Mouse (Mus musculus) thymus, postnatal 36 days (tissue): ENCODE data around the gene Wdr70.

Source experiments
- DNase-seq, 2 experiments: peaks; one replicate each; pipeline ENCODE4 v3.0.0; 2022; ENCODE audit warnings: mixed read lengths in 2 of 2

Wdr70 gene

DNA sequence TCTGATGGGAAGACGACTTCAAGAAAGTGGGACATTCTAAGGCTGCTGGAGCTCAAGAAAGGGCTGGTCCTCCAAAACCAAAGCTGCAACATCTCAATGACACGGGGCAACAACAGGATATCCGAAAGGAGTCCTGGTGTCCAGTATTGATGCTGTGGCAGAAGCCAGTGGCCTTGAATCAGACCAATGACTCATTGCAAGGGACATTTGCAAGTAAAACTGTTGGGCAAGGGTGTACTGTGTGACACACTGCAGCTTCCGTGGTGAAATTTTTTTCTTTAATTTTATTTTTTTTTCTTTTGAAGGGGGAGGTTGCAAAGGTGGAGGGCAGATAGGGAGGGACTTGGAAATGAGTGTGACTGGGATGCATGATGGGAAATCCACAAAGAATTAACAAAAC, 256.6 kb downstream of the Wdr70 start:
- no peak for DNase-seq

DNA sequence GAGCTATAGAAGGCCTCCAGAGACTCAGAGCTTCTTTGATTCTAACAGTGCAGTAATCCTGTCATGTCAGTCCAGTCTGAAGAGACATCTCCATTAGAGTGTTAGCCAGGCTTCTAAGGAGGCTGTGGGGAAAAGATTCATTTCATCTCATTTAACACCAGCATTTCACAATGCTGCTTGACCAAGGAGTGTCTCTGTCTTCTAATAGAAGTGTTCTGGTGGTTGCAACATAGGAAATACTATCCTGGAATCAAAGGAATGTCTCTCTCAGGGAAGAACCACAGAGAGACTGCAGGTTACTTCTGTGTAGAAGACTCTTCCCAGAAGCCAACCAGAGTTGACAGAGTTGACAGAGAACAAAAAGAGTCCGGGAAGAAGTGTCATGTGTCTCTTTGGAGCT, 257.3 kb downstream of the Wdr70 start:
- no peak for DNase-seq

DNA sequence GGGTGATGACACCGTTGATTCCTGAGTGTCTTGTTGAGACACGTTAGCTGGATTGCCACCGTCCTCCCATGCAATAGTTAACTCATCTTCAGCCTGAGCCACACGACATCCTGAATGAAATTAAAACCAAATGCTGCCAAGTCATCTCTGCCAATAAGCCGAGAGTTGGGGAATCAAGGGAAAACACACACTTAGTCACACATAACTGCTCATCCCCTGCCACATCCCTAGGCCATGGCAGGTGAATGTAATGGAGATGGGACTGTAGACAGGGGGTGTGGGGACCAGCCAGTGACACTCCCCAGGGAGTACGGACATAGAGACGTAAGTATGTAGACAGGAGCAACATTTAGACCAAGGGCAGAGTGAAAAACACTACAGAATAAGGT, 260.1 kb downstream of the Wdr70 start:
- DNase-seq: no peak

DNA sequence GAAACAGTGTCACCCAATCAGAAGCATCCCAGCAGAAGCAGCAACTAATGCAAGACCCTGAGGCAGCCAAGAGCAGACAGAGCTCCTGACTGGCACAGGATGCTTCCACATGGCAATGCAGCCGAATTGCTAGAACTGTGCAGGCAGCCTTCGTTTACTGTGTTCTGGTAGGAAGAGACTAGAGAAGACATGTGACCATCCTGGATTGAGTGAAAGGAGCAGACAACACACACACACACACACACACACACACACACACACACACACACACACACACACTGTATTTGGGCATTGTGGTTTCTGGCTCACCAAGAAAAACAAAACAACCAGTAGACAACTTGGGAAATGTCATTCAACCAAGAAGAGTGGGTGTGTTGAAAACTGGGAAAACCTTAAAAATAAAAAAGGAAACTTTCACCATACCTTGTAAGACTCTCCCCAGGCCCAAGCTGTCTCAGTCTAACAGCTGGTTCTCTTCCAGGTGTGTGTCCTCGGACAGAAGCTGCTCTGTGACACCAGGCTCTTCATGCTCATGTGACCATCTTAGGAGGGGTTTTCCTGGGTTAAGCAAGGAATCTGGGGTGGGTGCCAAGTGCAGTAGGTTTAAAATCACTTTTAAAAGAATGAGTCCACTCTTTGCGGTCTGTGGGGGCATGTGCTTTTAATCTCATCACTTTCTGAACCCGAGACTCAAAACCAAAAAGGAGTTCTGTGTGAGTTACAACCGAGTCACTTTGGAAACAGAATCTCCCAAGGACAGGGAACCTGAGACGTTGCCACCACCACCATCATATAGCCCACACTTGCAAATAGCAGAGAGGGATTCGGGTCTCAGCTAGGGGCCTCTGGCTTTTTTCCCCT, 260.7 kb downstream of the Wdr70 start:
- no peak for DNase-seq

GRCm38 (mm10) chr15:7835404-7835803, 263.6 kb downstream of the Wdr70 start:
- no peak for DNase-seq

DNA sequence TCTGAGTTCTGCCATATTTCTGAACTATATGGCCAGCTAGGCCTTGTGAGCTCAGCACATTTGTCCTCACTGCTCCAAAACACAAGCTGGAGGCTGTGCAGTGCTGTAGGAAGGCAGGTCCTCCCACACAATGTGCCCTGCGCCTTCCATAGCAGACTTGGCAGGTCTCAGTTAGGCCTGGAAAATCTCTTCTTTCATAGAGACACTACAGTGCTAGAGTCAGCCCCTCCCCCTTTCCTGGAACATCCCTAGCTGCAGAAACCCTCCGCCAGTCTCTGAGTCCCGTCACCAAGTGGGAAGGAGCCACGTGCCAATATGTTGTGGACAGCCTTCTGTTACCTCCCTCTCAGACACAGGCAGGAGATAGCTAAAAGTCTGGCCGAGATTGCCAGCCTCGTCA, 273.5 kb downstream of the Wdr70 start:
- DNase-seq: no peak

DNA sequence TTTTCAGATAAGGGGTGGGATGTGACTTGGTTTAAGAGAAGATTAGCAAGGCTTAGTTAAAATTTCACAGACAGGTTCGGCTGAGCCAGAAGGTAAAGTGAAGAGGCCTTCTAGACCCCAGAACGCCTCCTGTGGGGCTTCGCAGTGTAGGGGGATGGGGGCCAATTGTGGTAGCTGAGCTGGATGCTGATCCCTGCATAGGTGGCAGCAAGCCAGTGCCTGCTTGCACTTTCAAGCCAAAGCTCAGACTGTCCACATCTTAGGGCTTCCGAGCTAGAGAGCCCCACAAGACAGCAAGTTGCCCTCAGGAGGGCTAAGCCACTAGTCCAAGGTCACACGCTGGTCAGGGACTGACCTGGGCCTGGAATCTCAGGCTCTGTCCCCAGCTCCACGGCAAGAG, 275.1 kb downstream of the Wdr70 start:
- no peak for DNase-seq
